Mouse (Mus musculus): ENCODE data around the gene 1700030K09Rik.

DNA sequence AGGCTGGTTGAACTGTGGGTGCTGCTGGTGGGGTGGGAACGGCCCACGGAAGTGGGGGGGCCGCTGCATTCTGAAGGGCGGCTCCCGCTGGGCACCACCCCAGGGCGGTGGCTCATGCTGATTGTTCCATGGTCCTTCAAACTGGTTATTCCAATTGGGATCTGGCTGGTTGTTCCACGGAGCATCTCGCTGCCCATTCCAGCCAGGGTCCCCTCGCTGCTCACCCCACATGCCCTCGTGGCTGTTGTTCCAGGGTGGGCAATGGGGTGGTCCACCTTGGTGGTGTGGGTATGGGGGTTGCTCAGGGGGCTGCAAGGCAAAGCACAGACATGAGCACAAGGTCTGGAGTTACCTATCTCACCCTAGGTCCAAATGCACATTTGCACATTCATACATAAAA is 20.5 kb downstream of the 1700030K09Rik start:
- no peak for TF ChIP-seq POLR2A (IDR thresholded peaks at IDR 0.05; ENCODE audit: control insufficient read depth in 1 of 2, insufficient read depth in 1 of 2, low read depth in 1 of 2, low read length in 2 of 2, poor library complexity in 1 of 2)
- no peak for TF ChIP-seq HCFC1 (IDR thresholded peaks at IDR 0.05; ENCODE audit: low read depth, low read length)
- TF ChIP-seq NRF1 (IDR thresholded peaks at IDR 0.05; ENCODE audit: insufficient read depth, low read depth, low read length, poor library complexity, severe bottlenecking), result no peak
- TF ChIP-seq GATA1 (IDR thresholded peaks at IDR 0.05; ENCODE audit: low read depth, low read length), result no peak
- TF ChIP-seq EP300 (IDR thresholded peaks at IDR 0.05; ENCODE audit: low read depth in 1 of 2, low read length in 2 of 2), result no peak
- TF ChIP-seq RAD21 (IDR thresholded peaks at IDR 0.05; ENCODE audit: low read depth, low read length), result no peak
- no peak for TF ChIP-seq KAT2A (conservative IDR thresholded peaks at IDR 0.05; ENCODE audit: low read depth, low read length)
- no peak for TF ChIP-seq TCF12 (IDR thresholded peaks at IDR 0.05; ENCODE audit: low read depth, low read length)
- TF ChIP-seq CTCF (IDR thresholded peaks at IDR 0.05 in 2 of 3, conservative IDR thresholded peaks at IDR 0.05 in 1 of 3; ENCODE audit: control insufficient read depth in 1 of 3, insufficient read depth in 1 of 3, low read depth in 2 of 3, low read length in 3 of 3, poor library complexity in 1 of 3, severe bottlenecking in 1 of 3), result no peak
- no peak for TF ChIP-seq ZC3H11A (IDR thresholded peaks at IDR 0.05; ENCODE audit: low read depth, low read length)
- no peak for TF ChIP-seq ELF1 (IDR thresholded peaks at IDR 0.05; ENCODE audit: low read depth, low read length)

All from MEL (cell line).